Mouse (Mus musculus): ENCODE data around the gene Wdcp. TPM values are rescaled to one million over a fixed set of nuclear protein-coding genes. Genes with fewer than 3 reads are reported as not detected.
"Not testable (repeated sequence)": the region's sequence is repeated elsewhere in the genome, so short reads cannot be mapped to it uniquely, and the experiment has no call there.

The Wdcp gene
- total RNA-seq (2021), result 10 to 100 TPM in 1 of 2 experiments, 1 to 10 TPM in 1; 9.5 to 11.4 TPM
- long read RNA-seq, experiment 1, full-length matches to known transcripts, result 3 of 4 reads
- long read RNA-seq, experiment 1, partial matches to known transcripts, result 0 of 4 reads
- long read RNA-seq, experiment 1, other reads (novel, unspliced or antisense), result 1 of 4 reads
- long read RNA-seq, experiment 2, partial matches to known transcripts, result 0 of 1 reads
- long read RNA-seq, experiment 2, other reads (novel, unspliced or antisense), result 1 of 1 reads

GRCm38 (mm10) chr12:4842890-4843597, at the start of gene Wdcp:
Gene Wdcp (plus strand): TSS chr12:4843303.
- peak; percentile 90 for DNase-seq

- peak; percentile 24 for DNase-seq
Measured at GRCm38 (mm10) chr12:4793718-4794117, 49.4 kb upstream of the Wdcp start.

GRCm38 (mm10) chr12:4797471-4797870, 45.6 kb upstream of the Wdcp start:
- DNase-seq, result not testable (repeated sequence)

GRCm38 (mm10) chr12:4811036-4811435, 32.1 kb upstream of the Wdcp start:
- no peak for DNase-seq

- DNase-seq, result no peak
Measured at GRCm38 (mm10) chr12:4811705-4812104, 31.4 kb upstream of the Wdcp start.

- DNase-seq, result no peak
Measured at GRCm38 (mm10) chr12:4813636-4814035, 29.5 kb upstream of the Wdcp start.

GRCm38 (mm10) chr12:4816680-4817360, 26.3 kb upstream of the Wdcp start:
- DNase-seq, result no peak

- DNase-seq, result peak; percentile 99
Measured at GRCm38 (mm10) chr12:4817361-4818101, 25.6 kb upstream of the Wdcp start, which contains the start of gene Sf3b6. Gene Sf3b6 (plus strand): TSS chr12:4817544.

- DNase-seq, result no peak
Measured at GRCm38 (mm10) chr12:4827256-4827655, 15.8 kb upstream of the Wdcp start.

- DNase-seq, result peak; percentile 36
Measured at GRCm38 (mm10) chr12:4836959-4837358, 6.1 kb upstream of the Wdcp start.

- no peak for DNase-seq
Measured at GRCm38 (mm10) chr12:4840010-4840409, 3.1 kb upstream of the Wdcp start.

GRCm38 (mm10) chr12:4840741-4841140, 2.4 kb upstream of the Wdcp start:
- DNase-seq, result peak; percentile 18

- peak; percentile 70 for DNase-seq
Measured at GRCm38 (mm10) chr12:4841392-4841887, 1.7 kb upstream of the Wdcp start, which contains the start of gene Fkbp1b. Gene Fkbp1b (minus strand): TSS chr12:4841591.

- no peak for DNase-seq
Measured at GRCm38 (mm10) chr12:4842456-4842855, 647 bp upstream of the Wdcp start.

GRCm38 (mm10) chr12:4843741-4844140, 638 bp downstream of the Wdcp start:
- DNase-seq, result peak; percentile 58

- DNase-seq, result no peak
Measured at GRCm38 (mm10) chr12:4856160-4856559, 13.1 kb downstream of the Wdcp start.

GRCm38 (mm10) chr12:4856834-4857233, 13.7 kb downstream of the Wdcp start:
- DNase-seq, result no peak

- no peak for DNase-seq
Measured at GRCm38 (mm10) chr12:4859241-4859914, 16.3 kb downstream of the Wdcp start.

GRCm38 (mm10) chr12:4862672-4863071, 19.6 kb downstream of the Wdcp start:
- no peak for DNase-seq

- no peak for DNase-seq
Measured at GRCm38 (mm10) chr12:4863654-4864337, 20.7 kb downstream of the Wdcp start.

- no peak for DNase-seq
Measured at GRCm38 (mm10) chr12:4864338-4864690, 21.2 kb downstream of the Wdcp start.
